In the genomic region with DNA sequence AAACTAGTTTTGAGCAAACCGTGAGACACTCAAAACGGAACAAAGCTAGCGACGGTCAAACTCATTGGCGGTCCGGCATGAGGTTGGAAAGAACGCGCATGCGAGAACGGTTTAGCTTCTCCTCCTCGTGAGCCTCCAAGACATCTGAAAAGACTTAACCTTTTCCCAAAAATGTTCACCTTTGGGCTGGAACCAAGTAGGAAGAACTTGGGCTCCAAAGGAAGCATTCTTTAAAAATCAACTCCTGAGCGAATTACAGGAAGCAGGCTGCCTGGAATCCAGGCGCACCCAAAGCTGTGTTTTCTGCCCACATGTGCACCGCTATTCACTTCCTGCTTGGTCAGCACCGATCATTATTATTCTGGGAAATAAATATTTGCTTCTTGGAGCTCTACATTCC, we compare ENCODE assay signal across 35 mouse cellular contexts.
"Had no signal": no experiment of that assay in that cellular context is flagged by ENCODE, and none has a peak within 500 bp of the region (broad histone marks: within the 10 kb centered on the region; RNA-seq: fewer than 3 reads in every experiment).

No protein-coding gene starts in this region.

- H3K4me3 ChIP-seq: heart, embryonic 10.5 days; heart, embryonic 12.5 days; heart, embryonic 13.5 days; heart, embryonic 15.5 days; hindbrain, embryonic 10.5 days; hindbrain, embryonic 12.5 days; hindbrain, embryonic 13.5 days; hindbrain, embryonic 15.5 days; intestine, embryonic 15.5 days; kidney, embryonic 15.5 days; layer of hippocampus, adult 2 months; left cerebral cortex, adult 2 months had no signal

- ATAC-seq: hindbrain, embryonic 16.5 days; hindbrain, postnatal 0 days; inflammation-experienced regulatory T-cells, adult 6 months; intestine, embryonic 15.5 days; intestine, embryonic 16.5 days; intestine, postnatal 0 days had no signal

- H3K4me1 ChIP-seq: heart, embryonic 10.5 days; heart, embryonic 12.5 days; heart, embryonic 13.5 days; heart, embryonic 15.5 days; hindbrain, embryonic 10.5 days; hindbrain, embryonic 12.5 days; hindbrain, embryonic 13.5 days; hindbrain, embryonic 15.5 days; intestine, embryonic 15.5 days; kidney, embryonic 15.5 days had no signal

- H3K27me3 ChIP-seq: heart, embryonic 12.5 days; heart, embryonic 13.5 days; heart, embryonic 15.5 days; hindbrain, embryonic 12.5 days; hindbrain, embryonic 13.5 days; hindbrain, embryonic 15.5 days; intestine, embryonic 15.5 days; kidney, embryonic 15.5 days had no signal

- DNase-seq: heart, postnatal 10 days; heart, postnatal 36 days; heart, postnatal 4 days; kidney, adult 11 months; kidney, adult 18-20 months; kidney, adult 2 months; kidney, adult 8-10 months; kidney, adult 9 months; kidney, postnatal 10 days; kidney, postnatal 14 days; kidney, postnatal 25 days; kidney, postnatal 36 days; kidney, postnatal 4 days; layer of hippocampus, adult 9-11 months; layer of hippocampus, postnatal 36 days had no signal

- H3K9me3 ChIP-seq: heart, embryonic 10.5 days; heart, embryonic 13.5 days; heart, embryonic 15.5 days; hindbrain, embryonic 12.5 days; hindbrain, embryonic 13.5 days; hindbrain, embryonic 15.5 days; intestine, embryonic 15.5 days; kidney, embryonic 15.5 days had no signal

- H3K36me3 ChIP-seq: heart, embryonic 10.5 days; heart, embryonic 12.5 days; heart, embryonic 13.5 days; heart, embryonic 15.5 days; hindbrain, embryonic 10.5 days; hindbrain, embryonic 12.5 days; hindbrain, embryonic 13.5 days; hindbrain, embryonic 15.5 days; intestine, embryonic 15.5 days; kidney, embryonic 15.5 days had no signal

- H3K4me2 ChIP-seq: heart, embryonic 11.5 days; heart, embryonic 12.5 days; heart, embryonic 13.5 days; heart, embryonic 15.5 days; hindbrain, embryonic 12.5 days; hindbrain, embryonic 13.5 days; hindbrain, embryonic 14.5 days; hindbrain, embryonic 15.5 days; intestine, embryonic 15.5 days; kidney, embryonic 15.5 days had no signal

- H3K27ac ChIP-seq: heart, embryonic 10.5 days; heart, embryonic 13.5 days; heart, embryonic 15.5 days; hindbrain, embryonic 10.5 days; hindbrain, embryonic 12.5 days; hindbrain, embryonic 13.5 days; hindbrain, embryonic 14.5 days; hindbrain, embryonic 15.5 days; hindbrain, postnatal 0 days; intestine, embryonic 15.5 days; kidney, embryonic 15.5 days; kidney, postnatal 0 days; layer of hippocampus, adult 2 months; left cerebral cortex, adult 2 months had no signal

- H3K9ac ChIP-seq: heart, embryonic 12.5 days; heart, embryonic 13.5 days; heart, embryonic 15.5 days; hindbrain, embryonic 12.5 days; hindbrain, embryonic 13.5 days; hindbrain, embryonic 14.5 days; hindbrain, embryonic 15.5 days; intestine, embryonic 15.5 days; kidney, embryonic 15.5 days had no signal
